Mouse (Mus musculus) spleen, adult 2 months (tissue): ENCODE measurements at regions not wholly inside any gene's neighbourhood (a gene's known extent, or its start where the extent isn't known, plus 50 kb on each side); places are given as distances from the start of the nearest gene placed in this dataset.

ENCODE experiments used
- DNase-seq, 2 experiments: peaks; one replicate each; pipeline versions ENCODE4 v3.0.0 to v3.0.0-alpha.2; 2012 to 2021; ENCODE audit warnings: low spot score in 2 of 2, low read depth in 1 of 2
- H3K27ac ChIP-seq: fragments of 200-500 bp; 2 replicates; pipeline ENCODE4 v1.5.1; 2012; ENCODE audit warnings: low read length, inconsistent platforms; ENCODE audit not compliant: insufficient read depth
- H3K27me3 ChIP-seq: fragments of 200-500 bp; 2 replicates; pipeline ENCODE4 v1.6.1; 2012; ENCODE audit warnings: mild to moderate bottlenecking, moderate library complexity, low read length, inconsistent platforms; ENCODE audit not compliant: control insufficient read depth, insufficient read depth
- H3K36me3 ChIP-seq: fragments of 200-500 bp; 2 replicates; pipeline ENCODE4 v1.6.1; 2012; ENCODE audit warnings: mild to moderate bottlenecking, low read length, inconsistent platforms; ENCODE audit not compliant: control insufficient read depth, insufficient read depth
- H3K4me1 ChIP-seq: fragments of 200-500 bp; 2 replicates; pipeline ENCODE4 v1.6.1; 2011; ENCODE audit warnings: inconsistent platforms; ENCODE audit not compliant: control insufficient read depth, insufficient read depth, insufficient read length
- H3K4me3 ChIP-seq: fragments of 200-500 bp; 2 replicates; pipeline ENCODE4 v1.5.1; 2011; ENCODE audit warnings: mild to moderate bottlenecking, inconsistent platforms; ENCODE audit not compliant: insufficient read depth, insufficient read length; ENCODE audit errors: extremely low read depth
- CTCF ChIP-seq: fragments of 200-500 bp; IDR thresholded peaks from 2 replicates; pipeline ENCODE4 v1.5.1; 2011; ENCODE audit warnings: mild to moderate bottlenecking, inconsistent platforms; ENCODE audit not compliant: insufficient read depth, insufficient read length, insufficient replicate concordance; ENCODE audit errors: extremely low read depth
- POLR2A ChIP-seq: fragments of 200-500 bp; IDR thresholded peaks from 2 replicates; pipeline ENCODE4 v1.6.1; 2011; ENCODE audit warnings: low read depth, low read length, inconsistent platforms
- WGBS: fragments of 180-500 bp; shearing (Covaris S2); methylation state at CpG from one replicate; pipeline ENCODE4 v1.1.7; 2018; 5-methylcytosine and 5-hydroxymethylcytosine counted together

GRCm38 (mm10) chr12:8855119-8855518 is 66.3 kb upstream of the Laptm4a start:
- H3K4me3 ChIP-seq: no peak overlapping the region
- no peaks in the 10 kb centered on the region for H3K36me3 ChIP-seq
- peaks cover 7% of the 10 kb centered on the region; the same call in 1 of the 2 replicates for H3K4me1 ChIP-seq
- no peaks in the 10 kb centered on the region for H3K27me3 ChIP-seq
- TF ChIP-seq POLR2A: no peak
- no peak for TF ChIP-seq CTCF
- no peak overlapping the region for H3K27ac ChIP-seq
- no peak for DNase-seq
- 78% methylated on average over 5 of the region's 5 CpGs for WGBS

- peaks cover 7% of the 10 kb centered on the region; the same call in 1 of the 2 replicates for H3K4me1 ChIP-seq
- DNase-seq: no peak
- 40% methylated on average over 1 of the region's 1 CpGs for WGBS
- no peak overlapping the region for H3K4me3 ChIP-seq
- TF ChIP-seq CTCF: no peak
- no peaks in the 10 kb centered on the region for H3K36me3 ChIP-seq
- H3K27me3 ChIP-seq: no peaks in the 10 kb centered on the region
- no peak overlapping the region for H3K27ac ChIP-seq
Measured at GRCm38 (mm10) chr12:8856051-8856543, 65.4 kb upstream of the Laptm4a start.

- Histone ChIP-seq H3K4me1 (peaks cover 7% of the 10 kb centered on the region; the same call in 1 of the 2 replicates), H3K27ac (no peak overlapping the region), H3K27me3 (no peaks in the 10 kb centered on the region), H3K4me3 (no peak overlapping the region), H3K36me3 (no peaks in the 10 kb centered on the region)
- 77% methylated on average over 8 of the region's 8 CpGs for WGBS
- no peak for DNase-seq
- TF ChIP-seq POLR2A (no peak), CTCF (no peak)
Measured at GRCm38 (mm10) chr12:8857308-8857707, 64.2 kb upstream of the Laptm4a start.

GRCm38 (mm10) chr12:8858748-8859147 is 62.7 kb upstream of the Laptm4a start:
- no peaks in the 10 kb centered on the region for H3K36me3 ChIP-seq
- TF ChIP-seq POLR2A: no peak
- no peak for TF ChIP-seq CTCF
- no peak overlapping the region for H3K4me3 ChIP-seq
- DNase-seq: no peak
- H3K27ac ChIP-seq: no peak overlapping the region
- no peaks in the 10 kb centered on the region for H3K27me3 ChIP-seq
- 42% methylated on average over 7 of the region's 7 CpGs for WGBS
- peaks cover 7% of the 10 kb centered on the region; the same call in 1 of the 2 replicates for H3K4me1 ChIP-seq

GRCm38 (mm10) chr12:8859588-8859987 is 61.9 kb upstream of the Laptm4a start:
- no peaks in the 10 kb centered on the region for H3K27me3 ChIP-seq
- H3K4me3 ChIP-seq: no peak overlapping the region
- no peaks in the 10 kb centered on the region for H3K4me1 ChIP-seq
- no peaks in the 10 kb centered on the region for H3K36me3 ChIP-seq
- DNase-seq: no peak
- WGBS: 75% methylated on average over 4 of the region's 4 CpGs
- H3K27ac ChIP-seq: no peak overlapping the region
- TF ChIP-seq POLR2A (no peak), CTCF (no peak)

- Histone ChIP-seq H3K4me1 (no peaks in the 10 kb centered on the region), H3K27me3 (no peaks in the 10 kb centered on the region), H3K36me3 (no peaks in the 10 kb centered on the region), H3K27ac (no peak overlapping the region), H3K4me3 (no peak overlapping the region)
- 19% methylated on average over 3 of the region's 3 CpGs for WGBS
- DNase-seq: no peak
- no peak for TF ChIP-seq CTCF
- TF ChIP-seq POLR2A: no peak
Measured at GRCm38 (mm10) chr12:8864830-8865229, 56.6 kb upstream of the Laptm4a start.

GRCm38 (mm10) chr12:8865250-8865649 is 56.2 kb upstream of the Laptm4a start:
- no peak overlapping the region for H3K27ac ChIP-seq
- H3K4me1 ChIP-seq: no peaks in the 10 kb centered on the region
- TF ChIP-seq CTCF (no peak), POLR2A (no peak)
- H3K27me3 ChIP-seq: no peaks in the 10 kb centered on the region
- no peak for DNase-seq
- 76% methylated on average over 1 of the region's 1 CpGs for WGBS
- no peaks in the 10 kb centered on the region for H3K36me3 ChIP-seq
- H3K4me3 ChIP-seq: no peak overlapping the region
